Mouse (Mus musculus) frontal cortex, adult (tissue): ENCODE measurements at regions not wholly inside any gene's neighbourhood (a gene's known extent, or its start where the extent isn't known, plus 50 kb on each side); places are given as distances from the start of the nearest gene placed in this dataset.

Experiments used
- ATAC-seq: cut with Nextera tagmentation; 2 replicates; pipeline ENCODE4 v1.9.2; 2017; ENCODE audit warnings: mild to moderate bottlenecking, moderate library complexity, mixed read lengths; ENCODE audit not compliant: low TSS enrichment

GRCm38 (mm10) chr2:51238131-51238931 is 89.4 kb upstream of the Rnd3 start:
- ATAC-seq: no peak

- ATAC-seq: no peak
Observed at GRCm38 (mm10) chr2:51237451-51237850, 88.5 kb upstream of the Rnd3 start.

GRCm38 (mm10) chr2:51236852-51237251 is 87.9 kb upstream of the Rnd3 start:
- ATAC-seq: no peak

- no peak for ATAC-seq
Observed at GRCm38 (mm10) chr2:51234427-51234826, 85.5 kb upstream of the Rnd3 start.

- ATAC-seq: no peak
Observed at GRCm38 (mm10) chr2:51222851-51223250, 73.9 kb upstream of the Rnd3 start.

- ATAC-seq: no peak
Observed at GRCm38 (mm10) chr2:51219714-51220113, 70.8 kb upstream of the Rnd3 start.

- ATAC-seq: no peak
Observed at GRCm38 (mm10) chr2:51207150-51208022, 58.5 kb upstream of the Rnd3 start.

- ATAC-seq: no peak
Observed at GRCm38 (mm10) chr2:51206332-51206731, 57.4 kb upstream of the Rnd3 start.
